Mouse (Mus musculus) gastrocnemius, adult 8-10 months (tissue): Measurements from ENCODE around the gene Kif23. TPM values are rescaled to one million over a fixed set of nuclear protein-coding genes. Genes with fewer than 3 reads are reported as not detected.
A peak's percentile ranks its signal among the peaks of the same experiment; 100 is the strongest.

Experiments
- DNase-seq, 2 experiments: peaks; one replicate each; pipeline ENCODE4 v3.0.0; 2022; ENCODE audit warnings: low spot score in 2 of 2
- total RNA-seq, 4 experiments: library from RNA; stranded (reverse); gene quantifications; 2 replicates each; pipeline ENCODE4 v1.2.4; 2022

The Kif23 gene
- total RNA-seq, 4 experiments from 2014 or later, result 0.46 to 0.68 TPM; not detected in 2

DNA sequence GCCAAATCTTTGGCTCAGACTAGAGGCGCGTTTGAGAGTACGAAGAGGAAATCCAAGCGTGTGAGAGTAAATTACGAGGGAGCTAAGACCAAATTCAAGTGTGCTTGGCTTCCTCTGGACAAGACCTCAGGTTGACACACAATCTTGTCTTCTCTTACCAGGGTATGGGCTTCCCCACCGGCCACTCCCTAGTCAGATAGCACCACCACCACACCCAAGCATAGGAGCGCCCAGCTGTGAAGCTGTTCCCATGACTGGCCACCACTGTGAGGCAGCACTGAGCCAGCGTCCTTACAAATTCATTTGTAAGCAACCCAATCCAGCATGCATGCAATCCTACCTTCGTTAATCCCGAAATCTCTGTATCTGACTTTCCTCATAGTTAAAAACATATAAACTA, 39.7 kb downstream of the Kif23 start:
- DNase-seq, result no peak

DNA sequence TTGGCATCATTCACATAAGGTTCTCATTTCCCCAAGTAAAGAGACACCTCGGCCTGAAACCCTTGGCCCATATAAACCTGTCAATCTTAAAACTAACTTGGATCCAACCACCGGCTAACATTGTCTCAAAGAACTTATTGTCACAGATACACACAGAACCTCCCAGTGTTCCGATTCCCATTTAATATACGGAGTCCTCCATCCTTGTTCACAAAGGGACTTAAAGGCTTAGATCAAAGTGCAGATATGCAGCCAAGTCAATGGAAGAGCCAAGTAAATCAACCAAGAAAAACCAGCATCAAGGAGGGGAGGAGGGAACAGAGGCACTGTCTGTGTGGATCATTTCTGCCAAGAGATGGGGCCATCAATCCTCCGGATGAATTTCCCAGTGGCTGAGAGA, 41.0 kb downstream of the Kif23 start:
- DNase-seq, result no peak

DNA sequence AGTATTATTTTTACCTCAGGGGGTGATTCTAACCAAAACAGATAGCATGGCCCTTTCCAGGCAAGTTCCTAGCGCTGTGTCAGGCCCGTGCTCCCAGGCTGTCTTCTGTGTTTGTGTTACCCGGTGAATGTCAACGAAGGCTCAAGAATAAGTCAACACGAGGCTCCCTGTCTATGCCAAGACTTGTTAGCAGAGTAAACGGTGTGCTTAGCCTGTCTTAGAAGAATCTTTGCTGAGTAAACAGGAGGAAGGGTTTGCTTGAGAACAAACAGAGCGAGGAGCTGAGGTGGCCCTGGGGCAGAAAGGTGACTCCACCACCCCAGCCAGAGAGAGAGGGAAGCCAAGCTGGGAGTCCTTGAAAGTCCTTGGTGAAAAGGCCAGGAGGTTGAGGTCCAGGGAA, 42.4 kb downstream of the Kif23 start:
- DNase-seq, result no peak

DNA sequence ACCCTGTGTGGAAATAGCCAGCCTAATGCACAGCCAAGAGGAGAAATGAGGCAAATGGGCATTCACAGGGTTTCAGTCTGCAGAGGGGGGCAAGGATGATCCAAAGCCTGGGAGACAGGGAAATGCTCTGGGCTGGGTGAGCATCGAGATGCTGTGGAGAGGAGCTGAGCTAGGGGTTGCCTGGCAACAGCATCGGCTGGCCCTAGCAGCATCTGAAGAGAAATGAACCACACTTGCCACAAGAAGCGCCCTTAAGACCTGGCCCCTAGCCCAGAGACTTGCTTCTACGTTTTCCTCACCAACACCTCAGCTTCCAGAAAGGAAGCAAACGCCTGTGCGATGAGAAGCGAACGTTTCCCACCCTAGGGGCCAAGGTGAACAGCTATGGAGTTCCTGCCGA, 44.1 kb downstream of the Kif23 start:
- DNase-seq, result no peak

DNA sequence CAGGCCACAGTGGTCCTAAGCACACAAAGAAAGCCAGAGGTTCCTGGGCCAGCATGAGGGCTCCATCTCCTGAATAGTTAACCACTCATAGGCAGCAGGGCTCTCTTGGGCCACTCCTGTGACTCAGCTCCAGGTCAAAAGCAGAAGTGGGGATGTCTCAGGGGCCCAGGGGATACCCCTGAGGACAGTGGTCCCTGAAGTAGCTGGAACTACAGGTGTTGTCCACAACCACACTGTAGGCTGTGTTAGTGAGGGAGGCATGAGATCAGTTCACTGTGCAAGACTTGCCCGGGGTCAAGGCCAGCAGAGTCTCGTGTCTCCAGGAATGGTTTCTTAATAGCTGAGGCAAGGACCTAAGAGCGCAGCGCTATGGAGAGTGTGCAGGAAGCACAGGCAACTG, 45.0 kb downstream of the Kif23 start:
- DNase-seq, result no peak

DNA sequence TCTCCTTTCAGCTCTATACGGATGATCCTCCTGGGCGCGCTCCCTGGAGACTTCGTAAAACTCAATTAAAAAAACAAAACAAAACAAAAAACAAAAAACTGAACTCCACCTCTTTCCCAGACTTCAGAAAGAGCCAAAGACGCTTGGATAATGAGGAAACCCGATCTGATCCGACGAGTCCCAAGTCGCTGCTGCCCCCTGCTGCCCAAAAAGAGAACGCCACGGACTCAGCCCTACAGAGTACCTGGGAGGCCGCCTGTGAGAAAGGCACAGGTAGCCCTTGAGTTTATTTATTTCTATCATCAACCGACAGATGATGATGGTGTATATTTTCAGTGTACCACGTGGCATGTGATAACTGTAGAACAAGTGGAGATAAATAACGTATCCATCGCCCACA, 46.8 kb downstream of the Kif23 start:
- peak; percentile 52 to 61 for DNase-seq

DNA sequence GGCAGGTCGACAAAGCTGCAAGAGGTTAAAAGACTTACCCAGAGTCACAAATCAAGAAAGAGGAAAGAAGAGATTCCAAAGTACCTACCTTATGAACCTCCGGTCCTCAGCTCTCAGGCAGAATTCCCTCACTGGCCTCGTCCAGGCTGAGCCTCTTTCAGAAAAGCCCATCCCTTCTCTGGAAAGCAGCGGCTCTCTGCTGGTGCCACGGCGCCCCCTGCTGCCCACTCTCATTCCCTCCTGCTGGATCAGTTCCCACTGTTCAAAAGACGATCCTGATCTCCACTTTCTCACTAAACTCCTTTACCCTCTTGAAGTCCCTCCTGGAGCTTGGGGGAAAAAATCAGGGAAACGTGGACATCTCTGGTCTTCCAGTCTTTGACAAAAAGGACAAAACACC, 48.2 kb downstream of the Kif23 start:
- peak; percentile 55 to 59 for DNase-seq

DNA sequence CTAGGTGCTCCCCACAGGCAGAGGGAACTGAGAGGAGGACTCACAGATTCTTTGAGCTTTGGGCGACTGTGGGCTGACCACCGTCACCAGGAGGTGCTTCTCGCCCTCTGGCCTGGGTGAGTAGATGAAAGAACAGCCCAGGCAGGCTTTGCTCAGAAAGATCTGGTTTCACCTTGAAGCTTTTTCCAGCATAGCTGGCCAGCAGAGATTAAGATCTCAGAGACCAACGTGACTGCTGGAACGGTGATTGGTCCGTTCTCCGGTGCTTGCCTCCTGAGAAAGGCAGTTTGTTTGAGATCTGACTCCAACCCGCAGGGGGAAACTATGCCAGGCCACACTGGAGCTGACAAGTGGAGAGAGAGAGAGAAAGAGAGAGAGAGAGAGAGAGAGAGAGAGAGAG, 51.6 kb downstream of the Kif23 start:
- DNase-seq, result peak; percentile 11 to 26

DNA sequence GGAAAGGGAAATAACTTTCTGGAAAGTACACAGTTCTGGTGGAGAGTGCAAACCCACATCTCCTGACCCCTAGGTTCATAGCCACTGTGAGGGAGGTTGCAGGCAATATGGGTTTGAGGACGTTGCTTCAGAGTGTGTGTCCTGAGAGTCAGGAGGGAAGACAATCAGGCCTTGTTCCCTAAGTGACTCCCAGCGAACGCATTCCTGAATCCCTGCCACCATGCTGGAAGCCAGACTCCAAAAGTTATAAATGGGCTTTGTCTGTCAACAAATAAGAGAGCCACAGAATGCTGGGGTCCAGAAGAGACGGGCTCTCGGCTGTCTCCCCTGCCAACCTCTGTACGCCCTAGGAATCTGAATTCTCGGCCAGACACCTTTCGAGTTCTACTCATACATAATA, 56.7 kb downstream of the Kif23 start:
- DNase-seq, result no peak

DNA sequence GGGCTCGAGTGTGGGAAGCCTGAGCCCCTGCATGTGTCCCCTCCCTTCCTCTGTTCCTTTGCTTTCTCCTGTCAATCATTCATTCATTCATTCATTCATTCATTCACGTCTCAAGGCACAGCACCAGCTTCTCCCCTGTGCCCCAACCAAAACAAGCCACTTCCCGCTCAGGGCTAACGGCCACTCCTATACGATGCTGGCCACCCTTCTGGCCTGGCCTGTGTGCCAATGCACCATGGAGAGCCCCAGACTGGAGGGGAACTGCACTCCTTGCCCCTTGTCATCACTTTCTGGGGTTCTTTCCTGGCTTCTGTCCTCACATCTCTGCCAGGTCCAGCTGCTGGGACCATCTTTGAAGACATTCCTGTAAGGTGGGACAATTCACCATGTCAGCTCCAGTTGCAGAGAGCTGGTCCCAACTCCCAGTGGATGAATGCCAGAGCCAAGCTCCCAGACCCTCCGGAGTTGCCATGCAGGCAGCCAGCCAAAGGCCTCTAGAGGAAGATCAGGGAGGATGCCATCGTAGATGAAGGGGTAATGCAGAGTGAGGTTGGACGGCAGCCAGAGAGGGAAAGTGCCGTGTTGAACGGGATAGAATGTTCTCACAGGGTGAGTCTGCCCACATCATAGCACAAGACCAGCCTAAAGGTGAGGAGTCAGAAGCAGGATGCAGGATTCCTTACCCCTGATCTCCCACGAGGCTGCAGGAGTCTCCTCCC, 58.8 kb downstream of the Kif23 start:
- no peak for DNase-seq

DNA sequence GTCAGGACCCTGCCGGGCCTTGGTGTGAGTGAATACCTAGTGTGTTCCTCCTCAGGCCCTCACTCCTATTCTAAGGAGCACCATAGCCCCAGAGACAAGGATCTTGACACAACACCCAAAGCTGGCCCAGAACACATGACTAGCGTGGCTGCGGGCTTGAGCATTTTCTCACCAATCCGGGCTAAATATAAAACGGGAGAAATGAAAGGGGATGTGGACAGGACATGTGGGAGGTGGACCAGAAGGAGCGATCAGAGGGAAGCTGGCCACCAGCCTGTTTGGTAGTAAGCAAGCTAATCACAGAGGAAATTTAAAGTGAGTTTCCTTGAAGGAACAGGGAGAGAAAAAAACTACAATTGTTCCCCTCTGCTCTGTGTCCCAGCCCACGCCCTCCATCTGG, 60.6 kb downstream of the Kif23 start:
- no peak for DNase-seq

DNA sequence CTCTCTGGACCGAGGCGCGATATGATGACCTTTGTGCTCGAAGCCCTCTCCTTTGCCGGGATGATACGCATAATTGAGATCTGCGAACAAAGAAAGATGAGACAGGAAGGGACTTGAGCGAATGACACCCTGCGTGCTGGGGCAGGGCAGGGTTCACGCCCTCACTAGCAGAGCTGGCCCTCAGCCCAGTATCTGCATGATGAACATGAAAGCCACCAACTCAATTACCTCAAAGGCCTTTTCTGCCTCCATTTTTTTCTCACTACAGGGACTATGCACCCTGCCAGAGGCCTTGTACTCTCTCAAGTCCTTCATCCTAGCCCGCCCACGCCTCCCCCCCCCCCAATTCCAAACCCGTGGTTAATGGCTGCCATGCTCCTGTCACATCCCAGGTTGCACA, 61.6 kb downstream of the Kif23 start:
- DNase-seq, result no peak

DNA sequence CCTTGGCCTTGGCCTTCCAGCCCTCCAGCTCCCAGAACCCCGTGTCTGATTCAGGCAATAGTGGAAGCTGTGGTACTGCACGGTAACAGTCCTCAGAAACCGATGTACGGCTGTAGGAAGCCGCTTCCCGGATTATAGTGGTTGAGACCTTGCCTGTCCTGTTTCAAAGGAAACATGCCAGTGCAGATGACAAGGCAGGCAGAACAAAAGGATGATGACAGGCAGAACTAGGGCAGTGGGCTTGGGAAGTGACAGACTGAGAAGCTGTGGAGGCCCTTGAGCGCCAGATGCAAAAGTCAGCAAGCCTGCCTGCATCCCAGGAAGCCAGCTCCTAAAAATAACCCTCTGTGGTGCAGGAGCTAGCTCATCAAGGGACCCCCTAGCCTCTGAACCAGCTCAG, 62.2 kb downstream of the Kif23 start:
- no peak for DNase-seq

DNA sequence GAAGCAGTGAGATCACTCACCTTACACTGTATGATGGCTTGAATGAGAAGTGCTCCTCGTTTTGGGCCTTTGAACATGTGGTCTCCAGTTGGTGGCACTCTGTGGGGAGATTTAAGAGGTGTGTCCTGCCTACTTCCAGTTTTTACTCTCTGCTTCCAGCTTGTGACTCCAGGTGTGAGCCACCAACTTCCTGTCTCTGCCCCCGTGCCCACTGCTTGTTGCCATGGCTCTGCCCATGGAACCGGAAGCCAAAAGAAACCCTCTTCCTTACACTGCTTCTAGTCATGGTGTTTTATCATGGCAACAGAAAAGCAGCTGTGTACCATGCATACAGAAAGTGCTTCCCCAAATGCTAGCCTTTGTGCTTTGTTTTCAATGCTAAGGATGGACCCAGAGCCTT, 64.4 kb downstream of the Kif23 start:
- DNase-seq, result no peak

DNA sequence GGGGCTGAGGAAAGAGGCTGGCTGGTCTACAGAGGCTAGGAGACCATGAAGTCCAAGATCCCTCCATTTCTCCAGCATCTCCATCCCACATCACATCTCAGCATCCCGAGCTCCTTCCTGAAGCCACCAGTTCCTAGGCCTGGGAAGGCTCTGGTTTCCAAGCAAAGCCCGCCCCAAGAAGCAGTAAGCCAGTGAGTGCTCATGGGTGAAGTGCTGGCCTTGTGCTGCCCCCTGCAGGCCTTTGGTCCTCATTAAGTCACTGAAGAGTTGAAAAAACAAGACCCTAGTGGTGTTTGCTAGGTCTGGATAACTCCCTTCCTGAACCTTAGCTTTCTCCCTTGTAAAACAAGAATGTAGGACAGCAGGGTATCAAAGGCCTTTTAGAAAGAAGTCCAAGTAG, 67.7 kb downstream of the Kif23 start:
- peak; percentile 26 to 36 for DNase-seq

DNA sequence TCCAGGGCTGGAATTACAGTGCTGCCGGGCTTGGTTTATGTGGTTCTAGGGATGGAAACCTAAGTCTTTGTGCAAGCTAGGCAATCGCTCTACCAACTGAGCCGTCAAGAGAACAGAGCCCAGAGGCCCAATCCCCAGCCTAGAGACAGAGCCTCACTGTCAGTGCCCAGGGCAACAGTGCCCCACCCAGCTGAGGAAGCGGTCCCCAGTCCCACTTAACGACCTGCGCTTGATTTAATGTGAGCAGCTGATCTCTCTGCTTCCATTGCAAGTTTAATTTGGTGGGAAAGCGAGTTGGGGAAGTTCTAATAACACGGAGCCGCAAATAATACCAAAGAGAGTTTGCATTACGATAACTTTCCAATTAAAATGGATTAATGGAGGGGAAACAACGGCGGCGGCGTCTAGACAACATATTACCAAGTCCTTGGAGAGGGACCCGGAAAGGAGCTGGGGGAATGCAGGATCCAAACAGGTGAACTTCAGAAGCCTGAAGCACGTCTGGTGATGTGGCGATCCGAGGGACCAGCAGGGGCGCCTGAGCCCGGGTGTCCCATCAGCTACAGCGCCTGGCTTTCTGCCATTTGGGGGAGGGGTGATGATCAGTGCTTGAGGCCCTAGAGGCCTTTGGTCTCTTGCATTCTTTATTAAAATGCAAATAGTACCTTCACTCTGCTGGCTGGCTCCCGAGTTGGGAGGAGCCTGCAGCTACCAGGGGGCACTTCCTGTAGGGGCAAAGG, 69.0 kb downstream of the Kif23 start:
- no peak for DNase-seq

DNA sequence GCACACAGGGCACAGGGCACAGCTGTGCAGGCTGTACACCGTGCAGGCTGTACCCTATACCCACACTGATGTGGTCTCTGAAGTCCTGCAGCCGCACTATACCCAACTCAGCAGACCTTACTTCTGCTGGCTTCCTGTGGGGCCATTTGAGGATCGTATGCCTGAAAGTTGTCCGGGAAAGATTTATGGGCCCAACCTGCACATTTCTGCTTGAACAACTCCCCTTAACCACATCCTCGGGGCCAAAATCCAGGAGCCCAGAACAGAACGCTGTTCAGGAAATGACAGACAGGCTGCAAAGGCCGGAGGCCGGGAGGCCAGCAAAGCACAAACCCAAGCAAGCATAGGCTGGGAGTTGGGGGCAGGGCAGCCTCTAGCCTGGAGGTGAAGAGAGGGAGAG, 73.2 kb downstream of the Kif23 start:
- no peak for DNase-seq

DNA sequence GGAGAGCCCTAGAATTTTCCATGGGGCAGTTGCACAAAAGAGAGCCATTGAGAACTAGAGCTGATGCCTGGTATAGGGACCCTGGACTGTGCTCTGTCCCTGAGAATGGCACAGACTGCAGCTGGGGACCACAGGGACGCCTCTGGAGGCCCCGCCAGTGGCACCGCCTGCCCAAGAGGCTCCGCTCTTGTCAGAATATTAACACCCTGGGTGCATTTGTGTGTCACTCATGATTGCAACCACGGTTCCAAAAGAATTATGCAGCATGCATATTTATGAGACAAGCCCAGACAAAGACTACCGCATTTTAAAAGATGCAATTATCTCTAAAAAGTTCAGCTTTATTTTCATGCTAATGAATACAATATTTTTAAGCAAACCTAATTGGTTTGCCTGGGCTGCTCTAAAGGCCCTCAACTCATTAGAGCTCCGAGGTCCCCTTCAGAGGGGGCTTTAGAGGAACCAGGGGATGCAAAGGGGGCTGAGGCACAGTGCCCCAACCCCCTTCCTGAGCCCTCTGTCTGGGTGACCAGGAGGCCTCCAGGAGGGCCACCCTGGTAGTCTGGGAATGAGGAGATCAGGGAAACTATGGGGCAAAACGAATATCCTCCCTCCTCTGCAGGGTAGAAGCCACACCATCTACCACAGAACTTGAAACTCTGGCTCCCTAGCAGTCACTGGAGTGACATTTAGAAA, 74.2 kb downstream of the Kif23 start:
- no peak for DNase-seq

DNA sequence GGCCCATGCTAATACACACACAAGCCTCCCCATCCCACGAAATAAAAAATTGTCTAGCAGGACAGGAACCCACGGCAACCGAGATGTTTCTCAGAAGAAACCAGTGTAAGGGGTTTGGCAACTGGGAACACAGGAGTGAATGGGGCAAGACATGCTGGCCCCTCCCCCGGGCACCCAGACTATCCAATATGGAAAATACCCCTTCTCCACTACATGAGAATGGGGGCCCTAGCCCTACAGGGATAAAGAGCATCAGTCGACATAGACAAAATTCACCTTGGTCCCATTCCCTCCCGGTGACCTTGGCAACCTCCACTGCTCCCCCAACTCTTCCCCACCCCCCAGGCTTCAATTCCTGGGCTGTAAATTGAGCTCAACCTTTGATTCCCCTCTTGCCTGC, 74.7 kb downstream of the Kif23 start:
- no peak for DNase-seq

DNA sequence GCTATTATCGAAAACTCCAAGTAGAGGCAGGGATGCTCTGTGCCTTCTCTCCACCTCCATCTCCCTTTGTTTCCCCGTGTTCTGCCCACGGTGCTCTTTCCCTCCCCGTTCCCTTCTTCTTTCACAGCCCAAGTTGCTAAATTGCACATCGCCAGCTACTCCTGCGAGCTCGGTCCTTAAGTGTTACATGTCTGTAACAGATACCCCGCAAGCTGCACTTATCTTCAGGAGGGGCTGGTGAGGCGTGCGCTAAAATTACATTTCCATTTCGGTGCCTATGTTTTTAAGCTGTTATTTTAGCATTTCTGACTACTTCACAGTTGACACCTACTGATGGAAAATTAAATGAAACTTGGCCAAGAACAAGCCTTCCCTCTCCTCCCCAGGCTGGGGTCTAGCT, 78.9 kb downstream of the Kif23 start:
- no peak for DNase-seq
